Mouse (Mus musculus): ENCODE results near the gene Ccdc28a. TPM values are rescaled to one million over a fixed set of nuclear protein-coding genes. Genes with fewer than 3 reads are reported as not detected.

The Ccdc28a gene
- polyA plus RNA-seq, 1 experiment from 2014 or later, result 7.3 TPM

GRCm38 (mm10) chr10:18213373-18213772, 21.4 kb downstream of the Ccdc28a start:
- Histone ChIP-seq H3K27me3 (no peaks in the 10 kb centered on the region), H3K9me3 (no peaks in the 10 kb centered on the region), H3K4me2 (no peak overlapping the region), H3K4me1 (no peaks in the 10 kb centered on the region), H3K4me3 (replicated peaks) (no peak overlapping the region), H3K27ac (no peak overlapping the region), H3K36me3 (replicated peaks) (no peaks in the 10 kb centered on the region), H3K9ac (no peak overlapping the region)
- 81% methylated on average over 4 of the region's 4 CpGs for WGBS
- no peak for ATAC-seq (ENCODE audit: low FRiP score)

GRCm38 (mm10) chr10:18210726-18211125, 24.1 kb downstream of the Ccdc28a start, which contains the start of gene Ect2l:
TSS of gene Ect2l (minus strand) at chr10:18210890.
- no peak within 1 kb of the TSS for H3K9ac ChIP-seq
- no peaks in the 10 kb centered on the region for H3K36me3 ChIP-seq (replicated peaks)
- peak; percentile 69; the same call in 1 of the 2 replicates for ATAC-seq (ENCODE audit: low FRiP score)
- 14% methylated on average over 11 of the region's 11 CpGs for WGBS
- H3K4me2 ChIP-seq, result peak within 1 kb of the TSS; percentile 37; the same call in 1 of the 2 replicates
- H3K9me3 ChIP-seq, result no peaks in the 10 kb centered on the region
- H3K4me3 ChIP-seq (replicated peaks), result no peak within 1 kb of the TSS
- H3K27ac ChIP-seq, result no peak within 1 kb of the TSS
- H3K4me1 ChIP-seq, result no peaks in the 10 kb centered on the region
- H3K27me3 ChIP-seq, result no peaks in the 10 kb centered on the region

GRCm38 (mm10) chr10:18210119-18210518, 24.7 kb downstream of the Ccdc28a start:
- no peak for ATAC-seq (ENCODE audit: low FRiP score)
- Histone ChIP-seq H3K27ac (no peak overlapping the region), H3K9ac (no peak overlapping the region), H3K27me3 (no peaks in the 10 kb centered on the region), H3K36me3 (replicated peaks) (no peaks in the 10 kb centered on the region), H3K9me3 (no peaks in the 10 kb centered on the region), H3K4me1 (no peaks in the 10 kb centered on the region), H3K4me2 (no peak overlapping the region), H3K4me3 (replicated peaks) (no peak overlapping the region)
- 85% methylated on average over 6 of the region's 6 CpGs for WGBS

- no peak overlapping the region for H3K9ac ChIP-seq
- H3K4me3 ChIP-seq (replicated peaks), result no peak overlapping the region
- ATAC-seq (ENCODE audit: low FRiP score), result no peak
- no peaks in the 10 kb centered on the region for H3K9me3 ChIP-seq
- 6% methylated on average over 7 of the region's 7 CpGs for WGBS
- H3K36me3 ChIP-seq (replicated peaks), result no peaks in the 10 kb centered on the region
- peaks cover 10% of the 10 kb centered on the region for H3K4me1 ChIP-seq
- no peak overlapping the region for H3K4me2 ChIP-seq
- H3K27me3 ChIP-seq, result no peaks in the 10 kb centered on the region
- no peak overlapping the region for H3K27ac ChIP-seq
Measured at GRCm38 (mm10) chr10:18204067-18204466, 30.7 kb downstream of the Ccdc28a start.

- ATAC-seq (ENCODE audit: low FRiP score), result no peak
- WGBS, result 76% methylated on average over 3 of the region's 3 CpGs
Measured at GRCm38 (mm10) chr10:18202401-18202800, 32.4 kb downstream of the Ccdc28a start.

GRCm38 (mm10) chr10:18200656-18201055, 34.1 kb downstream of the Ccdc28a start:
- H3K27me3 ChIP-seq, result no peaks in the 10 kb centered on the region
- H3K4me1 ChIP-seq, result peaks cover 10% of the 10 kb centered on the region
- H3K36me3 ChIP-seq (replicated peaks), result no peaks in the 10 kb centered on the region
- H3K9me3 ChIP-seq, result no peaks in the 10 kb centered on the region
- H3K4me2 ChIP-seq, result no peak overlapping the region
- no peak overlapping the region for H3K27ac ChIP-seq
- H3K4me3 ChIP-seq (replicated peaks), result no peak overlapping the region
- 64% methylated on average over 9 of the region's 9 CpGs for WGBS
- ATAC-seq (ENCODE audit: low FRiP score), result no peak
- no peak overlapping the region for H3K9ac ChIP-seq

More at GRCm38 (mm10) chr10:18202401-18202800, 32.4 kb downstream of the Ccdc28a start:
- H3K27me3 ChIP-seq, result no peaks in the 10 kb centered on the region
- H3K4me2 ChIP-seq, result no peak overlapping the region
- H3K9ac ChIP-seq, result no peak overlapping the region
- H3K27ac ChIP-seq, result no peak overlapping the region
- peaks cover 10% of the 10 kb centered on the region for H3K4me1 ChIP-seq
- H3K9me3 ChIP-seq, result no peaks in the 10 kb centered on the region
- H3K4me3 ChIP-seq (replicated peaks), result no peak overlapping the region
- H3K36me3 ChIP-seq (replicated peaks), result no peaks in the 10 kb centered on the region

GRCm38 (mm10) chr10:18199919-18200318, 34.9 kb downstream of the Ccdc28a start:
- Histone ChIP-seq H3K4me1 (peaks cover 10% of the 10 kb centered on the region), H3K4me3 (replicated peaks) (no peak overlapping the region), H3K27me3 (no peaks in the 10 kb centered on the region), H3K4me2 (no peak overlapping the region), H3K36me3 (replicated peaks) (no peaks in the 10 kb centered on the region), H3K27ac (no peak overlapping the region), H3K9ac (no peak overlapping the region), H3K9me3 (no peaks in the 10 kb centered on the region)
- WGBS, result 87% methylated on average over 4 of the region's 4 CpGs
- ATAC-seq (ENCODE audit: low FRiP score), result no peak

GRCm38 (mm10) chr10:18198286-18199015, 36.3 kb downstream of the Ccdc28a start:
- Histone ChIP-seq H3K9ac (no peak overlapping the region), H3K27ac (no peak overlapping the region), H3K4me1 (peaks cover 6% of the 10 kb centered on the region), H3K4me3 (replicated peaks) (no peak overlapping the region), H3K36me3 (replicated peaks) (no peaks in the 10 kb centered on the region), H3K4me2 (no peak overlapping the region), H3K27me3 (no peaks in the 10 kb centered on the region), H3K9me3 (no peaks in the 10 kb centered on the region)
- no peak for ATAC-seq (ENCODE audit: low FRiP score)
- 88% methylated on average over 5 of the region's 5 CpGs for WGBS

- ATAC-seq (ENCODE audit: low FRiP score), result peak; percentile 64; the same call in 1 of the 2 replicates
- Histone ChIP-seq H3K27ac (no peak overlapping the region), H3K4me2 (peak overlapping the region; percentile 40), H3K36me3 (replicated peaks) (no peaks in the 10 kb centered on the region), H3K27me3 (no peaks in the 10 kb centered on the region), H3K4me3 (replicated peaks) (no peak overlapping the region), H3K4me1 (peaks cover 6% of the 10 kb centered on the region), H3K9me3 (no peaks in the 10 kb centered on the region), H3K9ac (no peak overlapping the region)
- 62% methylated on average over 14 of the region's 14 CpGs for WGBS
Measured at GRCm38 (mm10) chr10:18197206-18197979, 37.4 kb downstream of the Ccdc28a start.

GRCm38 (mm10) chr10:18194737-18195141, 40.1 kb downstream of the Ccdc28a start:
- no peak for ATAC-seq (ENCODE audit: low FRiP score)
- no peaks in the 10 kb centered on the region for H3K9me3 ChIP-seq
- no peak overlapping the region for H3K27ac ChIP-seq
- H3K4me3 ChIP-seq (replicated peaks), result no peak overlapping the region
- no peaks in the 10 kb centered on the region for H3K27me3 ChIP-seq
- no peak overlapping the region for H3K9ac ChIP-seq
- no peaks in the 10 kb centered on the region for H3K4me1 ChIP-seq
- no peaks in the 10 kb centered on the region for H3K36me3 ChIP-seq (replicated peaks)
- H3K4me2 ChIP-seq, result no peak overlapping the region
- WGBS, result 77% methylated on average over 14 of the region's 14 CpGs

GRCm38 (mm10) chr10:18194156-18194555, 40.6 kb downstream of the Ccdc28a start:
- 87% methylated on average over 11 of the region's 11 CpGs for WGBS
- no peaks in the 10 kb centered on the region for H3K27me3 ChIP-seq
- H3K9me3 ChIP-seq, result no peaks in the 10 kb centered on the region
- H3K36me3 ChIP-seq (replicated peaks), result no peaks in the 10 kb centered on the region
- H3K27ac ChIP-seq, result no peak overlapping the region
- H3K9ac ChIP-seq, result no peak overlapping the region
- no peaks in the 10 kb centered on the region for H3K4me1 ChIP-seq
- H3K4me2 ChIP-seq, result no peak overlapping the region
- no peak overlapping the region for H3K4me3 ChIP-seq (replicated peaks)
- no peak for ATAC-seq (ENCODE audit: low FRiP score)

- Histone ChIP-seq H3K9me3 (no peaks in the 10 kb centered on the region), H3K4me1 (no peaks in the 10 kb centered on the region), H3K4me3 (replicated peaks) (no peak overlapping the region), H3K4me2 (no peak overlapping the region), H3K27me3 (no peaks in the 10 kb centered on the region), H3K9ac (no peak overlapping the region), H3K36me3 (replicated peaks) (no peaks in the 10 kb centered on the region), H3K27ac (no peak overlapping the region)
- no peak for ATAC-seq (ENCODE audit: low FRiP score)
- 88% methylated on average over 11 of the region's 11 CpGs for WGBS
Measured at GRCm38 (mm10) chr10:18193221-18193620, 41.6 kb downstream of the Ccdc28a start.
